Mouse (Mus musculus): ENCODE results near the gene Wbp2nl.

Wbp2nl gene

DNA sequence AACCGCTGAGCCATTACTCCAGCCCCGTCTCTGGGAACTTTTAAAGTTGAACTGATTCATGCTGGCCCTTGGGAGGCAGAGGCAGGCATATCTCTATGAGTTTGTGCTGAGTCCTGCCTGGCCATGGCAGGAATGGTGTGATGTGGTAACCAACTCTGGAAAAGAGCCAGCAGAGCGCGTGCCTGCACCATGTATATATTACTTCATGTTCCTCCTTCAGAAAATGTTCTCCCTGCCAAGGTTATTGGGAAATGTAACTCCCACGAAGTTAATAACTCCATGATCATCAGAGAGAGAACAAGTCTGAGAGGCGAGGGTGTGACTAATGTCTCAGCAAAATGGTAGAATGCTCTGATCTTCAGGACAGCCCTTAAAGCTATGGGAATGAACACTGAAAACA, 19.1 kb downstream of the Wbp2nl start:
- DNase-seq (ENCODE audit: low read depth, low spot score): no peak

DNA sequence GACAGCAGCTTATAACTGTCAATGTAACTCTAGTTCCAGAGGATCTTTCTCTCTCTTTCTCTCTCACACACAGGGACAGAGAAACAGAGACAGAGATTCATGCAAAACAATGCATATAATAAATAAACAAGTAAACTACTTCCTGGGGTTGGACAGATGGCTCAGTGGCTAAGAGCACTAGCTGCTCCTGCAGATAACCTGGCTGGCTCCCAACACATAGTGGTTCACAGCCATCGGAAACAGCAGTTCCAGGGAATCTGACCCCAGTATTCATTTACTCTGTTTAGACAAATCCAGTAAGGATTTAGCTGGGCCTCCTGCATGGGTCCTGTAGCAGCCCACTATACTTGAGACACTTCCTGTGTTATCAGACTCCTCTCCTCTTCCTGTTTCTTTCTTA, 20.9 kb downstream of the Wbp2nl start:
- no peak for DNase-seq (ENCODE audit: low read depth, low spot score)

DNA sequence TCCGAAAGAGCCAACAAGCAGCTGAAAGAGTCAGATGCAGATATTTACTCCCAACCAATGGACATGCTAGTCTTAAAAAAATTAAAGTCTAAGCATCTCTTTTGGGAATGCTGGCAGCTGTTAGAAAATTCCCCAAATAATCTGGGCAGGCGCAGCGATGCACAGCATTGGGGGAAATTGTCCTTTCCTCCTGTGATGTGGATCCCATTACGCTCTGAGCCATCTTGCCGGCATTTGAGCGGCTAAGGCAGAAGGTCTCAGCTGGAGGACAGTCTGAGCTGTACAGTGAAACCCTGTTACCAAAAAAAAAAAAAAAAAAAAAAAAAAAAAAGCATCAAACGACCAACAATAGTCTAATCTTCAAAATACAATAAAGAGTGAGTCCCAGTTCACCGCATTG, 23.4 kb downstream of the Wbp2nl start:
- no peak for DNase-seq (ENCODE audit: low read depth, low spot score)

DNA sequence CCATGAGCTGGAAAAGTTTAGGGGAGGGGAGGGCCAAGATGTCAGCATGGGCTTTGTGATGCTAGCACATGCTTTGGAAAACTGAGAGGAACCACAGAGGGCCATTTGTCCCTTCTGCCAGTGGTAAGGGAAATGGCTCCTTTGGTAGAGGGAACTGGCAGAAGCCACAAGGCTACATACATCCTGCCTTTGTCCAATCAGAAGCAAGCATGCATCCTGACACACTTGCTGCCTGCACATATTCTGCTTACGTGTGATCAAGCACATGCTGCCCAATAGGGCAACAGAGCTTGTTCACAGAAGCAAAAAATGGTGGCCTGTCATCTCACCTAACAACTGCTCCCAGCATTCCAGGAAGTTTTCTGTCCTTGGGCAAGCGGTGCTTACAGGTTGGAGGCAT, 26.6 kb downstream of the Wbp2nl start:
- no peak for DNase-seq (ENCODE audit: low read depth, low spot score)

DNA sequence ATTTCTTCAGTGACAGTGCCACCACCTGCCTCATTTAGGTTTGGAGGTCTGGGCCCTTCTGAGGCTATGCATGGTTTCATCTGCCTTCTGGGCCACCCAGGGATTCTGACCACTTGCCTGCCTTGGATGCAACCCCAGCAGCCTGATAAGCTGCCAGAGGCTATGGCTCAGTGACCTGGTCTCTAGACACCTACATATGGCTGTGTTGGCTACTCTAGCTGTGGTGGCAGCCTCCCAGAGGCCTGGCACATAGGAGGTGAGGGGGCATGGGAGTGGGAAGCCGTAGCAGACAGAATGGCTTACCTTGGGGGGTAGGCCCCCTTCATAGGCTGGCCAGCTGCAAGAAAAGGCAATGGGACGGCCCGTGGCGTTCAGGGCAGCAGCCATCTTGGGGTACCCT, 36.4 kb downstream of the Wbp2nl start:
- no peak for DNase-seq (ENCODE audit: low read depth, low spot score)

DNA sequence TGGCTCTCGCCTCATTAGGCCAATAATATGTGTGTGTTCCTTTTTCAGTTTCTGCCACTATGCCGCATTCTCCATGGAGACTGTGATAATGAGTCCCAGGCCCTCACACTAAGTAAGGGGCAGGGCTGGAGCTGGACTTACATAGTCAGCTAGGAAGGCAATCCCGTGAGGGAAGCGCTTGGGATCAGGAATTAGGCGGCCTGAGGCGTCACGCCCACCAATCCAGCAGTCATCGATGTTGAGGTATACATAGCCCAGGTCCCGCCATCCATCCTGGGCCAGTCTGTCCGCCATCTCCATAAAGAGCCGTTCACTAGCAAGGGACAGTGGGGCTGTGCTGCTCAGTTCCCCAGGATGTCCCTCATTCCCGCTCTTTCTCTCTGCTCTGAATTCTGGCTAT, 37.9 kb downstream of the Wbp2nl start:
- peak; percentile 42 for DNase-seq (ENCODE audit: low read depth, low spot score)

DNA sequence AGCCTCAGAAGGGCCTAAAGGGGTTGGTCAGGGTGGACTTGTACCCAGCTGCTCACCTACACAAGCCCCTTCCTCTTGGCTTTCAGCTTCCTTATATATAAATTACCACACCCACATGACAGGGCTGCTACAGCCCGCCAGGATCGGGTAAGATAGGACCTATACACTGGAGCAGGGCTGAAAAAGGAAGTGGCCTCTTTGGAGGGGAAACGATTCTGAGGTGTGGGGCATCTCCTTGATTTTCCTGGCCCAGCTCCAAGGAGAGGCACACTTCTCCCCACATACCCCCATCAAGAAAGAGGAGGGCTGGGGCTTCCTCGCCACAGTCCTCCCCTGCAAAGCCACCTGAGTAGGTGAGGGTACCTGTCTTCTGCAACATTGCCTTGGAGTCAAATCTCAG, 39.1 kb downstream of the Wbp2nl start:
- no peak for DNase-seq (ENCODE audit: low read depth, low spot score)

DNA sequence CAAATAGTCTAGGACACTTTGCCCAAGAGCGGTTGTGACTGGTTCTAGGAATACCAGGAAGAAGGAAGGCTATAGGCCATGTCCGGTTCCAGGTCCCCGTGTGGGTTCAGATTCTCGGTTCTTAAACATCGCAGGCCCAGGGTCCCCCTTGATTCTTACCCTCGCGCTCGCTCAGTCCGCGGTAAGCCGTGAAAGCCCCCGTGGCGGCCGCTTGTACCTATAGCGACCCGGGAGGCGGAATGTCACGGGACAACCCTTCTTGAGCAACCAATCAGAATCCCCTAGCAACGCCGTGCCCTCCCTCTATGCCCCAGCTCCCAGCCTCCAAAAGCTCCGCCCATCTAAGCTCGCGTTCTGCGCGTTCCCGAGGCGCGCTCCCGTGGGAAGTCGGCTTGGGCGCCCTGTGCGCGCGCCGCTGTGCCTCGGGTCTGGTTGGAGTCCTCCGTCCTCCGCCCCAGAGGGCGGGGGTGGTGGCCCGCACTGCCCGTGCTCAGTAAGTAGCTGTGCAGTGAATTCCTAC, 39.9 kb downstream of the Wbp2nl start, which contains the start of the genes Naga, Pheta2 and Smdt1:
Naga (minus strand) TSS at position 333 of the 520 bp plus-strand sequence.
Pheta2 (plus strand) TSS at position 350 of the 520 bp plus-strand sequence.
Smdt1 (plus strand) TSS at position 367 of the 520 bp plus-strand sequence.
- peak; percentile 96 for DNase-seq (ENCODE audit: low read depth, low spot score)

DNA sequence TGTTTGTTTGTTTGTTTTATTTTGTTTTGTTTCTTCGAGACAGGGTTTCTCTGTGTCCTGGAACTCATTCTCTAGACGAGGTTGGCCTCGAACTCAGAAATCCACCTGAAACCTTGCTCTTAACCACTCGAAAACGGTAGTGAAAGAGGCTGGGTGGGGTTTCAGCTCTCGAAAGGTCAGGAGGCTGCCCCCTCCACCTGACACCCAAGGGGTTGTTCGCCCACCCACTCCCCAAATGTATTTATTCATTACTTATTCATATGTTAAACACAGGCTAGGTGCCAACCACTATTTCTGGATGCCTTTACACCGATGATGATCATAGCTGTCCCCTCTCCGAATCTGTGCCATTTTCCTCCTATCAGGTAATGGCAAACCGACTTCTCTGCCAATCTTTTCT, 40.4 kb downstream of the Wbp2nl start:
- DNase-seq (ENCODE audit: low read depth, low spot score): no peak

DNA sequence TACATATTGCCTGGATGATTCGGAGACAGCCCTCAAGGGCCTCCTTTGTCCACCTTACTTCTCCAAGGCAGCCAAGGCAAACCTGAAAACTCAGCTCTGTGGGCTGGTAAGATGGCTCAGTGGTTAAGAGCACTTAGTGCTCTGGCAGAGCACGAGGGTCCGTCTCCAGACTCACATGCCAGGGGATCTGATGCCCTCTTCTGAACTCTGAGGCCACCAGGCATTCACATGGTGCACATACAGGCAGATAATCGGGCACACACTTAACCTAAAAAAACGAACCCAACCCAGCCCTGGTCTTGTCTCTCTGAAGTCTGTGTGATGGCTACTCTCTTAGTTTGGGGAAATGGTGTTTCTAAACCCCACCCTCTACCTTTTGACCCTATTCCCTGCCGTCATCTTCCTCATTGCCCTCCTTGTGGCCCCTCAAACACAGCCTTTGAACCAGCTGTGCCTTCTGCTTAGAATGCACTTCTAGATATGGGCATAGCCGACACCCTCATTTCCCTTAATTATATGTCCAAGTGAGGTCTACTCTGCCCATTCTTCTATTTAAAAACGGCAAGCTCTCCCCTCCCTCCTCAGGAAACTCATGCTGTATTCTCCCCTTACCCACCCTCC, 41.0 kb downstream of the Wbp2nl start:
- DNase-seq (ENCODE audit: low read depth, low spot score): no peak

DNA sequence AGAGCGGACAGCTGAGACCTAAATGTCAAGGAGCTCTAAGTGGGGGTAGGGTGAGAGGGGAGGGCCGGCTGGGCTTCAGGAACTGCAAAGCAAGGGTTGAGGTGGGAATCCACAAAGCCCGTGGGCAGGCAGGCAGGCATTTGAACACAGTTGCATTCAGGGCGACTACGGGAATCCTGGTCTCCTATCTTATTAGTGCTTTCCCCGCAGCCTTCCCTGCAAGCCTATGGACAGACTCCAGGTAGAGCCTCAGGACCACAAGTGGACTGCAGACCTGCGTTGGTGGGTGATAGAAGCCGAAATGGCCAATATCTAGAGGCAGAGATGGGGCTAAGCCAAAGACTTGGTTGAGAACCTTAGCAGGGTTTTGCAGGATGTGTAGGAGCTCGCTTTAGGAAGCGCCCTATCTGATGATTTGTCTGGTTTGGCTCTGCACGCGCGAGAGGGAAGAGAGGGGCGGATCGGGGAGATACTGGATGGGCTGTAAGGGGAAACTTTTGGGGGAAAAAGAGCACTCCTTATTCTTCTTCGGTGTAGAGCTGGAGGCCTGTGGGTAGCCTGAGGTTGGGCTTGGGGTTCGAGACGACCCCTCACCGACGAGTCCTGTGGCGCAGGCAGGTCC, 41.8 kb downstream of the Wbp2nl start:
- no peak for DNase-seq (ENCODE audit: low read depth, low spot score)

DNA sequence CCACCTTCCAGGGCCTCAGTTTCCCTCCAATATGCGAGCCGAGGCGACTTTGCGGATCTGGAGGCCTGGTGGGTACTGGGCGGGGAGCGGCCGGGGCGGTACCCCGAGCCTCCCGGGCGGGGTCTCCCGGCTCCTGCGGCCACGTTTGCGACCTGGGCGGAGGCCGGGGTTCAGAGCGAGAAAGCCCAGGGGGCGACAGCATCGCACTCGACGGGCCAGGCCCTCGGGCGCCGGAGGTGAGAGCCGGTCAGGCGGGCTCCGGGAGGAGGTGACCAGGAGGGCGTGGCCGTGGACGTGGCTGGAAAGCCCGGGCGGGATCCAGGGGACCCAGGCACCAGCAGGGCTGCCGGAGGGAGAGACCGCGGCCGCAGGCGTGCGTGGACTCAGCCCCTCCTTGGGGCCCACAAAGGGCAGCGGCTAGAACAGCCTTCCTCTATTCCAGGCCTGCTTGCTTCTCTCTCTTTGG, 42.3 kb downstream of the Wbp2nl start:
- no peak for DNase-seq (ENCODE audit: low read depth, low spot score)

DNA sequence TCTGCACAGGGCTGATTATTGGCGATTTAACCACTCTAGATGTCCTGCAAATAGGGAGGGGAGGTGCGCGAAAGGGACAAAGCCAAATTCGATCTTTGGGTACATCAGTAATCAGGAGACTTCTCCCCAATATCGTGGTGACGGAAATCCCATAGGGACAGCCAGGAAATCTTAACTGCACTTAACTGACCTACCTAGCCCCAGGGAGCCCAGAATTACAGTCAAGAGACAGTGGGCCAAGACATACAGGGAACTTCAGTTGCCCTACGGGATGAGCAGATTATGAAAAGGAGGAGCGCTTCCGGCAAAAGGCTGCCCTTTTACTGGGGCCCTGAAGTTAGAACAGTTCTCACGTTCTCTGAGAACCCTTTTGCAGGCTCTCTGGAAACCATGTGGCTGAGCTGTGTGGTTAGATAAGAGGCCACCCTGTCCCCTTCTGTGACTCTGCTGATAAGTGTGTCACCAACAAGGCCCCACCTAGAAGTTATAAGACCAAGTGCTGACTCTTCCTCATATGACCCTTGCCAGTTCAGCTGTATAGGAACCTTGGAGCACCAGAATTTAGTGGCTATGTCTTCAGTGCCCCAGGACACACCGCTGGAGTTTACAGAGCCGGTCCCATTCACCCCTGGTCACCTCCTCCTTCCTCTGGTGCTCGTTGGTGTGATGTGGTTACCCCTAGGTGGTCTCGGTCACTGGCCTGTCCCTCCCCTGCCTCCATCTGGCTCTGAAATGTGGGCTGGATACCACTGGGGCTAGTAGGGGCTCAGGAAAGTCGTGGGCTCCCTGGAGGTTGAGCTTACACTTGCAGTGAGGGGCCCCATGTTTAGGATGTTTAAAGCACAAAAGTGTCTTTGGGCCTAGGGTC, 43.2 kb downstream of the Wbp2nl start:
- no peak for DNase-seq (ENCODE audit: low read depth, low spot score)

DNA sequence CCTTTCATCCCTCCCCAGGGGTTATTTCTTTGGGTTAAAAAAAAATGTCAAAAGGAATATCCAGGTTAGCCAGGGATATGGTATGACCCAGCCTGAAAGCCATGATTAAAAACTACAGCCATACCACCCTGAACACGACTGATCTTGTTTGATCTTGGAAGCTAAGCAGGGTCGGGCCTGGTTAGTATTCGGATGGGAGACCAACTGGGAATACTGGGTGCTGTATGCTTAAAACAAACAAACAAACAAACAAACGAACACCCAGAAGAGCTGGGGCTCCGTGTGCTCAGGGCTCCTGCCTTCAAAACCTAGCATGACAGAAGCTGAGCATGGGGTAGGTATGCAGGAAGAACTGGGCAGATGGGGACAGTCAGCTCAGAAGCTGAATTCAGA, 43.8 kb downstream of the Wbp2nl start:
- no peak for DNase-seq (ENCODE audit: low read depth, low spot score)

DNA sequence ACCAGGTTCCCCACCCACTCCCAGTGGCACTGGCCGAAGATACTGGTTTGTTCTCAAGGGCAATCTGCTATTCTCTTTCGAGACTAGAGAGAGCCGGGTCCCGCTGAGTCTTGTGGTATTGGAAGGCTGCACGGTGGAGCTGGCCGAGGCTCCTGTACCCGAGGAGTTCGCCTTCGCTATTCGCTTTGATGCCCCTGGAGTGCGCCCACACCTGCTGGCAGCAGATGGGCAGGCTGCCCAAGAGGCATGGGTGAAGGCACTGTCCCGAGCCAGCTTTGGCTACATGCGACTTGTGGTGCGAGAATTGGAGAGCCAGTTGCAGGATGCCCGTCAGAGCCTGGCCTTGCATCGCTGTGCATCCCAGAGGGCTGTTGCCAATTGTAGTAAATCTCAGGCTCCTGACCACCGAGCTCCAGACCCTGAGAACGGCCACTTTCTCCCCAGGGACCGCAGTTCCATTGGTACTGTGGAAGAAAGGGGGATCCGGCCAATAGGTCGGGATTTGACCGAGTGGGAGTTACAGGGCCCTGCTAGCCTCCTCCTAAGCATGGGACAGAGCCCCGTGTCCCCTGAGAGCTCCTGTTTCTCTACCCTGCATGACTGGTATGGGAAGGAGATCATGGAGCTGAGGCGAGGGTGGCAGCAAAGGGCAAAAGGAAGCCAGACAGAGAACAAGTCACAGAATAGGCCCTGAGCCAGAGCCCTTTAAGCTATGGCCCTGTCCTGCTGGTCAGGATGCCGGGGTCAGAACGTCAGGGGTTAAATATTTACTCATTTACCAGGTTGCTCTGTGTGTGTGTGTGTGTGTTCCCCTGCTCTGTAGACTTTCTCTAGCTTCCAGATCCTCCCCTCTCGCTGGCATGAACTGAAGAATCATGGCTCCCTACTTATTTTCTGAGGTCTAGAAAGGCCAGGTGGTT, 44.9 kb downstream of the Wbp2nl start:
- DNase-seq (ENCODE audit: low read depth, low spot score): no peak

DNA sequence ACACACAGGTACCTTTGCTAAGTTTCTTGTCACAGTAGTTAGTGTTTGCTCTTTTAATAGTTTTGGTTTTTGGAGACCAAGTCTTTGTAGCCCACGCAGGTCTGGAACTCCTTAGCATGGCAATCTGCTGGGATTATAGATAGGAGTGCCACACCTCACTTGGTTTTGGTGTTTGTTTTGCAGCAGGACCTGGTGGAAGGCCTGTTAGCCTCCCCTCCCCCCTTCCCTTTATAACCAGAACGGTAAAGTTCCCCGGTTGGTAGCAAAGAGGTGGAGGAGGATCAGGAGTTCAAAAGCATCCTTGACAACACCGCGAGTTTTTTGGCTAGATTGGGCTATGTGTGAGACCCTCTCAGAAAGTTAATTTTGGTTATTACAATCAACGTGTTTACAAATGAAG, 46.2 kb downstream of the Wbp2nl start:
- no peak for DNase-seq (ENCODE audit: low read depth, low spot score)

DNA sequence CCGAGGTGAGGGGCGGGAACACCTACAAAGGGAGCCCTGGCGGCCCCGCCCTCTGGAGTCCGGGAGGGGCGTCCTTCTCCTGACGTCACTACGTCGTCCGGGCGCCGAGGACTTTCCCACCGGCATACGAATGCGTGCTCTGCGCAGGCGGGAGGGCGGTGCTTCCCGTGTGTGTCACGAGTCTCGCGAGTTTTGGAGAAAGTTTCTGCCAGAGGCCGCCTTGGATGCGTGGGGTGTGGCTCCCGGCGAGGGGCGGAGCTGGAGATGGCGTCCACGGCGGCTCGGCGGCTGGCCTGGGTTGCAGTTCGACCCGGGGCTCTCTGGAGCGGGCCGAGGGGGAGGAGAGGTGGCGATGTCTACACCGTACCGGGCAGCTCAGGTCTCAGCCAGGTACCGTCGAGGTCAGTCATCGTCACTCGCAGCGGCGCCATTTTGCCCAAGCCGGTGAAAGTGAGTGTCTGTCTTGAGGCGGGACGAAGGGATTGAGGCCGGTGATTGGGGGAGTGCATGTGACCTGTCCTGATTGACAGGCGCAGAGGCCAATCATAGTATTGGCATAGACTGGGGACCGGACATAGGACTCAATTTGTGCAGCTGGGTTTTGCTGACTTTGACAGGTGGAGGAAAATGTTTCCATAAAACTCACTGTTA, 47.2 kb downstream of the Wbp2nl start:
- DNase-seq (ENCODE audit: low read depth, low spot score): peak; percentile 99

DNA sequence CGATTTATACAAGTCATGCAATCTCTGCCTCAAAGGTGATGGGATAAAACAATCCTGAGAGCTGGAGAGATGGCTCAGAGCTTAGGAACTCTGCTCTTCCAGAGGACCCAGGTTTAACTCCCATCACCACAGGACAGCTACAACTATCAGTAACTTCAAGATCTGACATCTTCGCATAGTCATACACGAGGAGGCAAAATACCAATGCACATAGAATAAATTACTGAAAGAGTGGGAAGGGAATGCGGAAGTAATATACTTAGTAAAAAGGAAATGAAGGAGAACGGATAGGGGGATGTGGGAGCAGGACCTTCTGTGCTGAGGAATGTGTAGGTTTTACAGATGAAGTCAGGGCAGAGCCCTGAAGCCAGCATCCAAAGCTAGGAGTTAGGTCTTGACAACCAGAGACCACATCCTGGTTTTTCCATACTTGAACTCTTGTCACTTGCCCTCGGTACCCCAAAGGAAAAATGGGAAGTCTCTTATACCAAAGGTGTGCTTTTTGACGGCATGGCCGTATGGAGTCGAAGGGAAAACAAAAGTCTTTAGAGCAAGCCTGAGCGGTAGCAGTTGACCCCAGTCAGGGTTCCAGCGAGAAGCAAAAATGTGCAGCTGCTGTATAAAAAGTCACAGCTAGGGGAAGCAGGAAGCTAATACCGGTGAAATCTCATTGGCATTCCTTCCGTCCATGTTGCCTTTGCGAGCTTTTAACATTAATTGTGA, 48.0 kb downstream of the Wbp2nl start:
- DNase-seq (ENCODE audit: low read depth, low spot score): no peak

DNA sequence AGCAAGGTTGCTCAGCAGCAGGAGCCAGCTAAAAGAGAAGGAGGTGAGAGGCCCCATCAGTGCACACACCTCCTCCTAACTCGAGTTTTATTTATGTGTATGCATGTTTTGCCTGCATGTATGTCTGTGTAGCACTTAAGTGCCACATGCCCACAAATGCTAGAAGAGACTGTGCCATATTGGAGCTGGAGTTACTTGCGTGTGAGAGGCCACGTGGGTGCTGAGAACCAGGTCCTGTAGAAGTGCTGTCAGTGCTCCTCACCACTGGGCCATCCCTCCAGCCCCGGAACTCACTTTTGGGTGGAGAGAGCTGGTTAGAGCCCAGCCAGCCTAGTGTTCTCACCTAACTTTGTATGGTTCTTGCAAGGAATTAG, 48.5 kb downstream of the Wbp2nl start:
- DNase-seq (ENCODE audit: low read depth, low spot score): no peak

DNA sequence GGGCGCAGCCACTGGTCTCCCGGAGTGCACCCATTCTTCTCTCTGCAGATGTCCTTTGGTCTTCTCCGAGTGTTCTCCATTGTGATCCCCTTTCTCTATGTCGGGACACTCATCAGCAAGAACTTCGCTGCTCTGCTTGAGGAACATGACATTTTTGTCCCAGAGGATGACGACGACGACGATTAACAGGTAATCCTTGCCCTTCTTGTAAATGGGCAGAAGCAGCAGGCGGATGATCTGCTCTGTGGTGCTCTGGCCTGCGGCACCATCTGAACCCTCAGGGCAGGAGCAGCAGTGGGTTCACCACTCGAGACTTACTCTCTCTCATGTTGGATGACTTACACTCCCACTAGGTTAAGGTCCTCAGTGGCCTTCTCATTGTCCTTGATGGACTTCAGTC, 49.1 kb downstream of the Wbp2nl start:
- no peak for DNase-seq (ENCODE audit: low read depth, low spot score)
